Mouse (Mus musculus): ENCODE measurements at regions not wholly inside any gene's neighbourhood (a gene's known extent, or its start where the extent isn't known, plus 50 kb on each side); places are given as distances from the start of the nearest gene placed in this dataset.

DNA sequence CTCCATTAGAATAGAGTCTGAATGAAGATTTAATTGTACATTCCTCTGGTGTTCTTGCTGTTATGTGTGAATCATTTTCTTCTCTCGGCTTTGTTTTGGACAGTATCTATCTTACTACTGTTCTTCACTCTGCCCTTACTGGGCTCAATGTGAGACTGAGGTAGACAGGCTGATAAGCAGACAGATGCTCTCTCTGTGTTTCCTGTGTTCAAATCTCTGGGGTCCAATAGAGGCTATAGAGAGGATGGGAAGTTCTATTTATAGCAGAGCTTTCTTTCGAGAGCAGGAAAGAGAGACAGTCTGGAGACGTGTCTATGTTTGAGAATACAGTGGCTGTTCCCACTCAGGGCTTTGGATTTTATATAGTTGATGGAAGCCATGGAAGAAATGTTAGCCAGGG is 140.5 kb upstream of the Tet2 start:
- TF ChIP-seq CHD2 (IDR thresholded peaks at IDR 0.05; ENCODE audit: low read depth, low read length) (no peak), ZC3H11A (IDR thresholded peaks at IDR 0.05; ENCODE audit: borderline replicate concordance, low read depth, low read length) (no peak)

Data from ES-E14 (cell line).